Mouse (Mus musculus) ES-E14 (cell line): ENCODE data around the gene Cyp4b1.

Experiments
- CHD2 ChIP-seq: IDR thresholded peaks from 2 replicates; pipeline ENCODE4 v1.6.1; 2014; ENCODE audit warnings: mild to moderate bottlenecking, low read depth, low read length, inconsistent platforms
- HCFC1 ChIP-seq: IDR thresholded peaks from 2 replicates; pipeline ENCODE4 v1.6.1; 2012; ENCODE audit warnings: low read length, inconsistent platforms, borderline replicate concordance; ENCODE audit not compliant: insufficient read depth
- MAFK ChIP-seq: IDR thresholded peaks from 2 replicates; pipeline ENCODE4 v1.6.1; 2014; ENCODE audit warnings: mild to moderate bottlenecking, low read depth, low read length, inconsistent platforms; ENCODE audit not compliant: insufficient read depth
- ZNF384 ChIP-seq: IDR thresholded peaks from 2 replicates; pipeline ENCODE4 v1.6.1; 2012; ENCODE audit warnings: low read depth, low read length, inconsistent platforms

GRCm38 (mm10) chr4:115647580-115647979 lies at the start of gene Cyp4b1:
- no peak for TF ChIP-seq ZNF384
- TF ChIP-seq HCFC1: no peak
- no peak for TF ChIP-seq CHD2
- no peak for TF ChIP-seq MAFK
